Mouse (Mus musculus) hindbrain, embryonic 10.5 days (tissue): ENCODE measurements at regions not wholly inside any gene's neighbourhood (a gene's known extent, or its start where the extent isn't known, plus 50 kb on each side); places are given as distances from the start of the nearest gene placed in this dataset.

Experiments used
- DNase-seq: peaks from one replicate; pipeline ENCODE4 v3.0.0-alpha.2; 2017; ENCODE audit warnings: low spot score
- H3K27ac ChIP-seq: fragments of 300-500 bp; sonication (generic); 2 replicates; pipeline ENCODE4 v1.5.1; 2016; ENCODE audit warnings: mild to moderate bottlenecking, moderate library complexity
- H3K27me3 ChIP-seq: fragments of 300-500 bp; sonication (generic); 2 replicates; pipeline ENCODE4 v1.6.1; 2016; ENCODE audit warnings: mild to moderate bottlenecking; ENCODE audit not compliant: poor library complexity, insufficient read depth, severe bottlenecking
- H3K36me3 ChIP-seq: fragments of 300-500 bp; sonication (generic); 2 replicates; pipeline ENCODE4 v1.6.1; 2016; ENCODE audit warnings: mild to moderate bottlenecking, moderate library complexity
- H3K4me1 ChIP-seq: fragments of 300-500 bp; sonication (generic); replicated peaks from 2 replicates; pipeline ENCODE4 v1.6.1; 2016; ENCODE audit warnings: mild to moderate bottlenecking
- H3K4me3 ChIP-seq: fragments of 300-500 bp; sonication (generic); 2 replicates; pipeline ENCODE4 v1.5.1; 2016; ENCODE audit warnings: mild to moderate bottlenecking, moderate library complexity
- H3K9me3 ChIP-seq: fragments of 300-500 bp; sonication (generic); 2 replicates; pipeline ENCODE4 v1.6.1; 2016; ENCODE audit warnings: mild to moderate bottlenecking, moderate library complexity
- WGBS: fragments of 180-500 bp; shearing (Covaris S2); methylation state at CpG from one replicate; pipeline ENCODE4 v1.1.7; 2016; 5-methylcytosine and 5-hydroxymethylcytosine counted together

- Histone ChIP-seq H3K4me3 (no peak overlapping the region), H3K27ac (no peak overlapping the region), H3K4me1 (no peaks in the 10 kb centered on the region), H3K36me3 (no peaks in the 10 kb centered on the region), H3K27me3 (no peaks in the 10 kb centered on the region), H3K9me3 (no peaks in the 10 kb centered on the region)
- 89% methylated on average over 6 of the region's 6 CpGs for WGBS
- no peak for DNase-seq
Observed at GRCm38 (mm10) chr4:55887581-55887980, 355.3 kb upstream of the Klf4 start.

- Histone ChIP-seq H3K4me1 (no peaks in the 10 kb centered on the region), H3K9me3 (no peaks in the 10 kb centered on the region), H3K4me3 (no peak overlapping the region), H3K36me3 (no peaks in the 10 kb centered on the region), H3K27me3 (no peaks in the 10 kb centered on the region), H3K27ac (no peak overlapping the region)
- 71% methylated on average over 2 of the region's 2 CpGs for WGBS
- no peak for DNase-seq
Observed at GRCm38 (mm10) chr4:55882541-55882940, 350.3 kb upstream of the Klf4 start.

GRCm38 (mm10) chr4:55875304-55875703 is 343.0 kb upstream of the Klf4 start:
- no peak overlapping the region for H3K4me3 ChIP-seq
- H3K27me3 ChIP-seq = no peaks in the 10 kb centered on the region
- no peak for DNase-seq
- 94% methylated on average over 12 of the region's 12 CpGs for WGBS
- H3K27ac ChIP-seq = no peak overlapping the region
- no peaks in the 10 kb centered on the region for H3K4me1 ChIP-seq
- H3K9me3 ChIP-seq = no peaks in the 10 kb centered on the region
- H3K36me3 ChIP-seq = no peaks in the 10 kb centered on the region

- WGBS = 82% methylated on average over 7 of the region's 7 CpGs
- Histone ChIP-seq H3K27me3 (no peaks in the 10 kb centered on the region), H3K4me1 (no peaks in the 10 kb centered on the region), H3K4me3 (no peak overlapping the region), H3K27ac (no peak overlapping the region), H3K9me3 (no peaks in the 10 kb centered on the region), H3K36me3 (no peaks in the 10 kb centered on the region)
- no peak for DNase-seq
Observed at GRCm38 (mm10) chr4:55874875-55875274, 342.6 kb upstream of the Klf4 start.

GRCm38 (mm10) chr4:55874276-55874675 is 342.0 kb upstream of the Klf4 start:
- Histone ChIP-seq H3K9me3 (no peaks in the 10 kb centered on the region), H3K36me3 (no peaks in the 10 kb centered on the region), H3K27ac (no peak overlapping the region), H3K4me1 (no peaks in the 10 kb centered on the region), H3K27me3 (no peaks in the 10 kb centered on the region), H3K4me3 (no peak overlapping the region)
- 85% methylated on average over 4 of the region's 4 CpGs for WGBS
- DNase-seq = no peak

GRCm38 (mm10) chr4:55860055-55860454 is 327.8 kb upstream of the Klf4 start:
- Histone ChIP-seq H3K36me3 (no peaks in the 10 kb centered on the region), H3K4me1 (no peaks in the 10 kb centered on the region), H3K27me3 (no peaks in the 10 kb centered on the region), H3K4me3 (no peak overlapping the region), H3K27ac (no peak overlapping the region), H3K9me3 (no peaks in the 10 kb centered on the region)
- WGBS = 78% methylated on average over 2 of the region's 2 CpGs
- DNase-seq = no peak

- no peaks in the 10 kb centered on the region for H3K4me1 ChIP-seq
- WGBS = 74% methylated on average over 2 of the region's 2 CpGs
- no peaks in the 10 kb centered on the region for H3K27me3 ChIP-seq
- no peaks in the 10 kb centered on the region for H3K36me3 ChIP-seq
- no peak overlapping the region for H3K4me3 ChIP-seq
- DNase-seq = no peak
- no peaks in the 10 kb centered on the region for H3K9me3 ChIP-seq
- no peak overlapping the region for H3K27ac ChIP-seq
Observed at GRCm38 (mm10) chr4:55859211-55859761, 327.0 kb upstream of the Klf4 start.

GRCm38 (mm10) chr4:55851430-55851829 is 319.2 kb upstream of the Klf4 start:
- Histone ChIP-seq H3K36me3 (no peaks in the 10 kb centered on the region), H3K9me3 (no peaks in the 10 kb centered on the region), H3K4me3 (no peak overlapping the region), H3K4me1 (no peaks in the 10 kb centered on the region), H3K27me3 (no peaks in the 10 kb centered on the region), H3K27ac (no peak overlapping the region)
- DNase-seq = no peak
- 92% methylated on average over 1 of the region's 1 CpGs for WGBS

GRCm38 (mm10) chr4:55851027-55851426 is 318.8 kb upstream of the Klf4 start:
- WGBS = 84% methylated on average over 5 of the region's 5 CpGs
- no peaks in the 10 kb centered on the region for H3K27me3 ChIP-seq
- no peak overlapping the region for H3K27ac ChIP-seq
- no peaks in the 10 kb centered on the region for H3K9me3 ChIP-seq
- H3K4me3 ChIP-seq = no peak overlapping the region
- no peaks in the 10 kb centered on the region for H3K4me1 ChIP-seq
- H3K36me3 ChIP-seq = no peaks in the 10 kb centered on the region
- no peak for DNase-seq

- H3K9me3 ChIP-seq = no peaks in the 10 kb centered on the region
- no peaks in the 10 kb centered on the region for H3K36me3 ChIP-seq
- H3K27ac ChIP-seq = no peak overlapping the region
- WGBS = 81% methylated on average over 12 of the region's 12 CpGs
- H3K4me1 ChIP-seq = no peaks in the 10 kb centered on the region
- H3K4me3 ChIP-seq = no peak overlapping the region
- DNase-seq = no peak
- H3K27me3 ChIP-seq = no peaks in the 10 kb centered on the region
Observed at GRCm38 (mm10) chr4:55843727-55844401, 311.6 kb upstream of the Klf4 start.

GRCm38 (mm10) chr4:55838568-55838967 is 306.3 kb upstream of the Klf4 start:
- WGBS = 85% methylated on average over 3 of the region's 3 CpGs
- Histone ChIP-seq H3K27me3 (no peaks in the 10 kb centered on the region), H3K4me3 (no peak overlapping the region), H3K4me1 (no peaks in the 10 kb centered on the region), H3K27ac (no peak overlapping the region), H3K36me3 (no peaks in the 10 kb centered on the region), H3K9me3 (no peaks in the 10 kb centered on the region)
- DNase-seq = no peak

GRCm38 (mm10) chr4:55824047-55824760 is 291.9 kb upstream of the Klf4 start:
- WGBS = 85% methylated on average over 9 of the region's 9 CpGs
- Histone ChIP-seq H3K36me3 (no peaks in the 10 kb centered on the region), H3K27ac (no peak overlapping the region), H3K4me3 (no peak overlapping the region), H3K9me3 (no peaks in the 10 kb centered on the region), H3K27me3 (no peaks in the 10 kb centered on the region), H3K4me1 (no peaks in the 10 kb centered on the region)
- DNase-seq = no peak

- H3K9me3 ChIP-seq = no peaks in the 10 kb centered on the region
- WGBS = 78% methylated on average over 1 of the region's 1 CpGs
- H3K36me3 ChIP-seq = no peaks in the 10 kb centered on the region
- H3K27me3 ChIP-seq = no peaks in the 10 kb centered on the region
- no peak for DNase-seq
- no peaks in the 10 kb centered on the region for H3K4me1 ChIP-seq
- no peak overlapping the region for H3K4me3 ChIP-seq
- no peak overlapping the region for H3K27ac ChIP-seq
Observed at GRCm38 (mm10) chr4:55823583-55823982, 291.3 kb upstream of the Klf4 start.
